Mouse (Mus musculus) liver, embryonic 14.5 days (tissue): ENCODE measurements at regions not wholly inside any gene's neighbourhood (a gene's known extent, or its start where the extent isn't known, plus 50 kb on each side); places are given as distances from the start of the nearest gene placed in this dataset.

Experiments used
- CTCF ChIP-seq: IDR thresholded peaks from 2 replicates; pipeline ENCODE4 v1.5.1; 2016; ENCODE audit warnings: antibody characterized with exemption, low read depth, control low read depth
- EP300 ChIP-seq: IDR thresholded peaks from 2 replicates; pipeline ENCODE4 v1.6.1; 2016; ENCODE audit warnings: antibody characterized with exemption, low read depth

DNA sequence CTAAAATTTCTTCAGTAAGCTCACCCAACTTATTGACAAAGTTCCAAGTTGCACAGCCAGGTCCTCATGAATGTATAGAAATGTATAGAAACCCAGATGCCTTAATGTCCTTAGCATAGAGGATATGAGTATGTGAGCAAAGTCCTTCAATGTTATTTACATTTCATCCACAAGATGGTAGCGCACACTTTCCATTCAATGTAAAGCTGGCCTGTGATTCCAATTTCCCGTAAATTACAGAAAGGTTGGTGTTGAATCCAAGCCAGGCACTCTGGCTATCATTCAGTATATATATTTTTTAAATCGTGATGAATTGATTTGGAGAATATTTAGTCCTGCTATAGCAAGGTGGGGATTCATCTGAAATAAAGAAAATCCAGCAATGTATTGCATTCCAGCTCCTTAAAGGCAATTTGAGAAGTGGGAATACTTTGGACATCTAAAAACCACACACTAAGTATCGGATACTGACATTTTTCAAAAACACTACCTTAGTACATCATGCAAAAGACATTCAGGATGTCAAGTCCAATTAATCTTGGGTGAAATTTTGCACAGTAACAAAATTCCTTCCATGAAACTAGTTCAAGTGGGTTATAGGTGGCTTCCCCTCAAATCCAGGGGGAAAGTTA is 154.6 kb downstream of the Pah start:
- TF ChIP-seq CTCF: peak; percentile 8; the same call in 1 of the 2 replicates
- TF ChIP-seq EP300: no peak
